Mouse (Mus musculus): ENCODE measurements around the gene Hist1h4j. TPM values are rescaled to one million over a fixed set of nuclear protein-coding genes. Genes with fewer than 3 reads are reported as not detected.
"Not testable (repeated sequence)": the region's sequence is repeated elsewhere in the genome, so short reads cannot be mapped to it uniquely, and the experiment has no call there.

The Hist1h4j gene
- polyA plus RNA-seq (2014; fragmentation: Nextera tagmentation; extraction: Ambion mirVana), result 0.94 and 1.4 TPM in 2 replicates

GRCm38 (mm10) chr13:21734906-21735767 lies at the start of gene Hist1h4j:
TSS of gene Hist1h4j (plus strand) at chr13:21735064.
- DNase-seq (ENCODE audit: low spot score) (peak; percentile 97), ATAC-seq (ENCODE audit: low FRiP score) (peak; percentile 92)
- H3K27ac ChIP-seq (ENCODE audit: low read depth, low read length), result peak within 1 kb of the TSS; percentile 98
- H3K9ac ChIP-seq (ENCODE audit: low read depth, low read length), result peak within 1 kb of the TSS; percentile 80
- H3K9me3 ChIP-seq (ENCODE audit: control insufficient read depth, low read length); H3K27me3 ChIP-seq (ENCODE audit: control insufficient read depth, insufficient read depth, low read length); H3K36me3 ChIP-seq (ENCODE audit: control insufficient read depth, insufficient read depth, low read length); H3K4me1 ChIP-seq (replicated peaks; ENCODE audit: control insufficient read depth, insufficient read depth, low read length): not testable (repeated sequence)
- H3K4me2 ChIP-seq (replicated peaks; ENCODE audit: low read depth, low read length), result peak within 1 kb of the TSS; percentile 58
- H3K4me3 ChIP-seq (ENCODE audit: low read depth, low read length), result peak within 1 kb of the TSS; percentile 49
- WGBS, result under 1% methylated on average over 42 of the region's 56 CpGs

- Histone ChIP-seq H3K9ac (ENCODE audit: low read depth, low read length) (no peak within 1 kb of the TSS), H3K4me2 (replicated peaks; ENCODE audit: low read depth, low read length) (no peak within 1 kb of the TSS), H3K9me3 (ENCODE audit: control insufficient read depth, low read length) (no peaks in the 10 kb centered on the region), H3K36me3 (ENCODE audit: control insufficient read depth, insufficient read depth, low read length) (no peaks in the 10 kb centered on the region), H3K27ac (ENCODE audit: low read depth, low read length) (no peak within 1 kb of the TSS), H3K4me3 (ENCODE audit: low read depth, low read length) (no peak within 1 kb of the TSS), H3K4me1 (replicated peaks; ENCODE audit: control insufficient read depth, insufficient read depth, low read length) (no peaks in the 10 kb centered on the region), H3K27me3 (ENCODE audit: control insufficient read depth, insufficient read depth, low read length) (no peaks in the 10 kb centered on the region)
- DNase-seq (ENCODE audit: low spot score) (no peak), ATAC-seq (ENCODE audit: low FRiP score) (no peak)
These were observed 37.1 kb upstream of the Hist1h4j start, which contains the start of gene Olfr1359 for GRCm38 (mm10) chr13:21697811-21698210. TSS of gene Olfr1359 (plus strand) at chr13:21698111.

- 80% methylated on average over 4 of the region's 4 CpGs for WGBS
- H3K27me3 ChIP-seq (ENCODE audit: control insufficient read depth, insufficient read depth, low read length), result no peaks in the 10 kb centered on the region
- no peak overlapping the region for H3K4me3 ChIP-seq (ENCODE audit: low read depth, low read length)
- no peak overlapping the region for H3K27ac ChIP-seq (ENCODE audit: low read depth, low read length)
- H3K36me3 ChIP-seq (ENCODE audit: control insufficient read depth, insufficient read depth, low read length), result no peaks in the 10 kb centered on the region
- H3K9me3 ChIP-seq (ENCODE audit: control insufficient read depth, low read length), result no peaks in the 10 kb centered on the region
- H3K4me1 ChIP-seq (replicated peaks; ENCODE audit: control insufficient read depth, insufficient read depth, low read length), result no peaks in the 10 kb centered on the region
- no peak overlapping the region for H3K4me2 ChIP-seq (replicated peaks; ENCODE audit: low read depth, low read length)
- DNase-seq (ENCODE audit: low spot score) (no peak), ATAC-seq (ENCODE audit: low FRiP score) (no peak)
- H3K9ac ChIP-seq (ENCODE audit: low read depth, low read length), result no peak overlapping the region
These were observed 28.2 kb upstream of the Hist1h4j start for GRCm38 (mm10) chr13:21706669-21707068.

GRCm38 (mm10) chr13:21710031-21710711 lies 24.7 kb upstream of the Hist1h4j start:
- Histone ChIP-seq H3K4me1 (replicated peaks; ENCODE audit: control insufficient read depth, insufficient read depth, low read length) (no peaks in the 10 kb centered on the region; the same call in 1 of the 2 replicates), H3K36me3 (ENCODE audit: control insufficient read depth, insufficient read depth, low read length) (no peaks in the 10 kb centered on the region), H3K4me3 (ENCODE audit: low read depth, low read length) (peak overlapping the region; percentile 43), H3K9ac (ENCODE audit: low read depth, low read length) (peak overlapping the region; percentile 48), H3K27ac (ENCODE audit: low read depth, low read length) (no peak overlapping the region), H3K27me3 (ENCODE audit: control insufficient read depth, insufficient read depth, low read length) (no peaks in the 10 kb centered on the region), H3K4me2 (replicated peaks; ENCODE audit: low read depth, low read length) (peak overlapping the region; percentile 22), H3K9me3 (ENCODE audit: control insufficient read depth, low read length) (no peaks in the 10 kb centered on the region)
- DNase-seq (ENCODE audit: low spot score), result peak; percentile 92
- peak; percentile 87 for ATAC-seq (ENCODE audit: low FRiP score)
- WGBS, result under 1% methylated on average over 32 of the region's 32 CpGs

GRCm38 (mm10) chr13:21710821-21711525 lies 23.9 kb upstream of the Hist1h4j start:
- Histone ChIP-seq H3K4me1 (replicated peaks; ENCODE audit: control insufficient read depth, insufficient read depth, low read length) (no peaks in the 10 kb centered on the region; the same call in 1 of the 2 replicates), H3K4me2 (replicated peaks; ENCODE audit: low read depth, low read length) (peak overlapping the region; percentile 30), H3K36me3 (ENCODE audit: control insufficient read depth, insufficient read depth, low read length) (no peaks in the 10 kb centered on the region), H3K9me3 (ENCODE audit: control insufficient read depth, low read length) (no peaks in the 10 kb centered on the region), H3K27ac (ENCODE audit: low read depth, low read length) (no peak overlapping the region), H3K27me3 (ENCODE audit: control insufficient read depth, insufficient read depth, low read length) (no peaks in the 10 kb centered on the region), H3K4me3 (ENCODE audit: low read depth, low read length) (peak overlapping the region; percentile 37), H3K9ac (ENCODE audit: low read depth, low read length) (peak overlapping the region; percentile 5; the same call in 1 of the 2 replicates)
- ATAC-seq (ENCODE audit: low FRiP score), result peak; percentile 83
- DNase-seq (ENCODE audit: low spot score), result peak; percentile 85
- WGBS, result 1% methylated on average over 22 of the region's 22 CpGs

GRCm38 (mm10) chr13:21711698-21712097 lies 23.2 kb upstream of the Hist1h4j start:
- no peak overlapping the region for H3K9ac ChIP-seq (ENCODE audit: low read depth, low read length)
- H3K36me3 ChIP-seq (ENCODE audit: control insufficient read depth, insufficient read depth, low read length), result no peaks in the 10 kb centered on the region
- no peaks in the 10 kb centered on the region for H3K27me3 ChIP-seq (ENCODE audit: control insufficient read depth, insufficient read depth, low read length)
- WGBS, result 31% methylated on average over 4 of the region's 4 CpGs
- ATAC-seq (ENCODE audit: low FRiP score), result no peak
- H3K27ac ChIP-seq (ENCODE audit: low read depth, low read length), result no peak overlapping the region
- peak overlapping the region; percentile 30 for H3K4me2 ChIP-seq (replicated peaks; ENCODE audit: low read depth, low read length)
- H3K4me1 ChIP-seq (replicated peaks; ENCODE audit: control insufficient read depth, insufficient read depth, low read length), result no peaks in the 10 kb centered on the region; the same call in 1 of the 2 replicates
- peak overlapping the region; percentile 37 for H3K4me3 ChIP-seq (ENCODE audit: low read depth, low read length)
- DNase-seq (ENCODE audit: low spot score), result no peak
- no peaks in the 10 kb centered on the region for H3K9me3 ChIP-seq (ENCODE audit: control insufficient read depth, low read length)

GRCm38 (mm10) chr13:21714725-21715124 lies 20.1 kb upstream of the Hist1h4j start:
- Histone ChIP-seq H3K9me3 (ENCODE audit: control insufficient read depth, low read length) (no peaks in the 10 kb centered on the region), H3K4me3 (ENCODE audit: low read depth, low read length) (peak overlapping the region; percentile 47), H3K27me3 (ENCODE audit: control insufficient read depth, insufficient read depth, low read length) (no peaks in the 10 kb centered on the region), H3K9ac (ENCODE audit: low read depth, low read length) (peak overlapping the region; percentile 71; the same call in 1 of the 2 replicates), H3K4me1 (replicated peaks; ENCODE audit: control insufficient read depth, insufficient read depth, low read length) (peaks cover 2% of the 10 kb centered on the region; the same call in 1 of the 2 replicates), H3K27ac (ENCODE audit: low read depth, low read length) (peak overlapping the region; percentile 93), H3K36me3 (ENCODE audit: control insufficient read depth, insufficient read depth, low read length) (no peaks in the 10 kb centered on the region), H3K4me2 (replicated peaks; ENCODE audit: low read depth, low read length) (peak overlapping the region; percentile 69)
- DNase-seq (ENCODE audit: low spot score) (peak; percentile 75), ATAC-seq (ENCODE audit: low FRiP score) (no peak)
- 1% methylated on average over 7 of the region's 7 CpGs for WGBS

- H3K4me2 ChIP-seq (replicated peaks; ENCODE audit: low read depth, low read length), result peak overlapping the region; percentile 69
- ATAC-seq (ENCODE audit: low FRiP score), result no peak
- WGBS, result 2% methylated on average over 19 of the region's 22 CpGs
- no peaks in the 10 kb centered on the region for H3K27me3 ChIP-seq (ENCODE audit: control insufficient read depth, insufficient read depth, low read length)
- peak overlapping the region; percentile 47 for H3K4me3 ChIP-seq (ENCODE audit: low read depth, low read length)
- H3K9ac ChIP-seq (ENCODE audit: low read depth, low read length), result peak overlapping the region; percentile 71
- H3K9me3 ChIP-seq (ENCODE audit: control insufficient read depth, low read length), result no peaks in the 10 kb centered on the region
- peaks cover 2% of the 10 kb centered on the region; the same call in 1 of the 2 replicates for H3K4me1 ChIP-seq (replicated peaks; ENCODE audit: control insufficient read depth, insufficient read depth, low read length)
- peak overlapping the region; percentile 93 for H3K27ac ChIP-seq (ENCODE audit: low read depth, low read length)
- H3K36me3 ChIP-seq (ENCODE audit: control insufficient read depth, insufficient read depth, low read length), result no peaks in the 10 kb centered on the region
- peak; percentile 62 for DNase-seq (ENCODE audit: low spot score)
These were observed 19.6 kb upstream of the Hist1h4j start for GRCm38 (mm10) chr13:21715131-21715863.

Data from hindbrain, embryonic 11.5 days (tissue).